Mouse (Mus musculus): Measurements from ENCODE around the gene Tnnt1. TPM values are rescaled to one million over a fixed set of nuclear protein-coding genes. Genes with fewer than 3 reads are reported as not detected.

Tnnt1 gene
- polyA plus RNA-seq, 2 experiments, result 238 to 300 TPM

GRCm38 (mm10) chr7:4521231-4522003 lies 5.2 kb upstream of the Tnnt1 start:
- 34% methylated on average over 29 of the region's 32 CpGs for WGBS
- H3K27me3 ChIP-seq (ENCODE audit: control insufficient read depth, insufficient read depth, low read length), result no peaks in the 10 kb centered on the region
- no peaks in the 10 kb centered on the region for H3K9me3 ChIP-seq (ENCODE audit: control insufficient read depth, low read length)
- peak overlapping the region; percentile 28; the same call in 1 of the 2 replicates for H3K9ac ChIP-seq (ENCODE audit: low read depth, low read length, severe bottlenecking)
- peak overlapping the region; percentile 21 for H3K4me3 ChIP-seq (replicated peaks; ENCODE audit: low read length)
- H3K27ac ChIP-seq (replicated peaks; ENCODE audit: low read depth, low read length), result no peak overlapping the region
- no peaks in the 10 kb centered on the region for H3K36me3 ChIP-seq (ENCODE audit: control insufficient read depth, insufficient read depth, low read length)
- H3K4me1 ChIP-seq (ENCODE audit: control insufficient read depth, insufficient read depth, low read length), result peaks cover 6% of the 10 kb centered on the region; the same call in 1 of the 2 replicates
- DNase-seq (ENCODE audit: low spot score) (no peak), ATAC-seq (ENCODE audit: low FRiP score, low read depth) (no peak)
- no peak for TF ChIP-seq POLR2A (IDR thresholded peaks at IDR 0.05; ENCODE audit: borderline replicate concordance, extremely low read depth, insufficient read depth, insufficient read length)
- peak overlapping the region; percentile 48 for H3K4me2 ChIP-seq (replicated peaks; ENCODE audit: low read depth, low read length, severe bottlenecking)

GRCm38 (mm10) chr7:4518487-4518886 lies 2.3 kb upstream of the Tnnt1 start:
- Histone ChIP-seq H3K4me2 (replicated peaks; ENCODE audit: low read depth, low read length, severe bottlenecking) (no peak overlapping the region), H3K27ac (replicated peaks; ENCODE audit: low read depth, low read length) (no peak overlapping the region), H3K9me3 (ENCODE audit: control insufficient read depth, low read length) (no peaks in the 10 kb centered on the region), H3K36me3 (ENCODE audit: control insufficient read depth, insufficient read depth, low read length) (no peaks in the 10 kb centered on the region), H3K4me1 (ENCODE audit: control insufficient read depth, insufficient read depth, low read length) (peaks cover 9% of the 10 kb centered on the region; the same call in 1 of the 2 replicates), H3K4me3 (replicated peaks; ENCODE audit: low read length) (no peak overlapping the region), H3K9ac (ENCODE audit: low read depth, low read length, severe bottlenecking) (no peak overlapping the region), H3K27me3 (ENCODE audit: control insufficient read depth, insufficient read depth, low read length) (no peaks in the 10 kb centered on the region)
- 79% methylated on average over 1 of the region's 1 CpGs for WGBS
- ATAC-seq (ENCODE audit: low FRiP score, low read depth) (no peak), DNase-seq (ENCODE audit: low spot score) (no peak)
- TF ChIP-seq POLR2A (IDR thresholded peaks at IDR 0.05; ENCODE audit: borderline replicate concordance, extremely low read depth, insufficient read depth, insufficient read length), result no peak

- Histone ChIP-seq H3K4me3 (replicated peaks; ENCODE audit: low read length) (peak overlapping the region; percentile 11; the same call in 1 of the 2 replicates), H3K4me2 (replicated peaks; ENCODE audit: low read depth, low read length, severe bottlenecking) (no peak overlapping the region), H3K27ac (replicated peaks; ENCODE audit: low read depth, low read length) (no peak overlapping the region), H3K9me3 (ENCODE audit: control insufficient read depth, low read length) (no peaks in the 10 kb centered on the region), H3K27me3 (ENCODE audit: control insufficient read depth, insufficient read depth, low read length) (no peaks in the 10 kb centered on the region), H3K36me3 (ENCODE audit: control insufficient read depth, insufficient read depth, low read length) (no peaks in the 10 kb centered on the region), H3K9ac (ENCODE audit: low read depth, low read length, severe bottlenecking) (no peak overlapping the region), H3K4me1 (ENCODE audit: control insufficient read depth, insufficient read depth, low read length) (0 out of 2 replicates have a peak, but pooled peaks cover 6% of the 10 kb centered on the region)
- ATAC-seq (ENCODE audit: low FRiP score, low read depth), result peak; percentile 53
- no peak for DNase-seq (ENCODE audit: low spot score)
- no peak for TF ChIP-seq POLR2A (IDR thresholded peaks at IDR 0.05; ENCODE audit: borderline replicate concordance, extremely low read depth, insufficient read depth, insufficient read length)
- WGBS, result 39% methylated on average over 6 of the region's 6 CpGs
Measured at GRCm38 (mm10) chr7:4515853-4516252, 329 bp downstream of the Tnnt1 start.

GRCm38 (mm10) chr7:4513829-4514712 lies 2.1 kb downstream of the Tnnt1 start:
- H3K36me3 ChIP-seq (ENCODE audit: control insufficient read depth, insufficient read depth, low read length), result no peaks in the 10 kb centered on the region
- H3K27me3 ChIP-seq (ENCODE audit: control insufficient read depth, insufficient read depth, low read length), result no peaks in the 10 kb centered on the region
- ATAC-seq (ENCODE audit: low FRiP score, low read depth) (peak; percentile 56), DNase-seq (ENCODE audit: low spot score) (peak; percentile 61)
- H3K9ac ChIP-seq (ENCODE audit: low read depth, low read length, severe bottlenecking), result peak overlapping the region; percentile 36
- H3K4me2 ChIP-seq (replicated peaks; ENCODE audit: low read depth, low read length, severe bottlenecking), result 0 out of 2 replicates have a peak overlapping the region, but pooled peaks have one; percentile 11
- H3K27ac ChIP-seq (replicated peaks; ENCODE audit: low read depth, low read length), result peak overlapping the region; percentile 33; the same call in 1 of the 2 replicates
- WGBS, result 56% methylated on average over 6 of the region's 6 CpGs
- H3K4me3 ChIP-seq (replicated peaks; ENCODE audit: low read length), result peak overlapping the region; percentile 15
- H3K4me1 ChIP-seq (ENCODE audit: control insufficient read depth, insufficient read depth, low read length), result peaks cover 5% of the 10 kb centered on the region; the same call in 1 of the 2 replicates
- no peak for TF ChIP-seq POLR2A (IDR thresholded peaks at IDR 0.05; ENCODE audit: borderline replicate concordance, extremely low read depth, insufficient read depth, insufficient read length)
- no peaks in the 10 kb centered on the region for H3K9me3 ChIP-seq (ENCODE audit: control insufficient read depth, low read length)

GRCm38 (mm10) chr7:4513236-4513635 lies 2.9 kb downstream of the Tnnt1 start:
- no peak overlapping the region for H3K4me3 ChIP-seq (replicated peaks; ENCODE audit: low read length)
- DNase-seq (ENCODE audit: low spot score), result peak; percentile 32

More at GRCm38 (mm10) chr7:4513236-4513635, 2.9 kb downstream of the Tnnt1 start:
- Histone ChIP-seq H3K9me3 (ENCODE audit: control insufficient read depth, low read length) (no peaks in the 10 kb centered on the region), H3K27me3 (ENCODE audit: control insufficient read depth, insufficient read depth, low read length) (no peaks in the 10 kb centered on the region), H3K36me3 (ENCODE audit: control insufficient read depth, insufficient read depth, low read length) (no peaks in the 10 kb centered on the region), H3K9ac (ENCODE audit: low read depth, low read length, severe bottlenecking) (no peak overlapping the region), H3K27ac (replicated peaks; ENCODE audit: low read depth, low read length) (no peak overlapping the region), H3K4me2 (replicated peaks; ENCODE audit: low read depth, low read length, severe bottlenecking) (0 out of 2 replicates have a peak overlapping the region, but pooled peaks have one; percentile 11), H3K4me1 (ENCODE audit: control insufficient read depth, insufficient read depth, low read length) (peaks cover 5% of the 10 kb centered on the region; the same call in 1 of the 2 replicates)
- no peak for ATAC-seq (ENCODE audit: low FRiP score, low read depth)
- 31% methylated on average over 13 of the region's 13 CpGs for WGBS
- TF ChIP-seq POLR2A (IDR thresholded peaks at IDR 0.05; ENCODE audit: borderline replicate concordance, extremely low read depth, insufficient read depth, insufficient read length), result no peak
